Mouse (Mus musculus) activated CD4-positive, CD25-positive, alpha-beta regulatory T cell, adult 4 months (primary cell): ENCODE results near the gene Flt1. TPM values are rescaled to one million over a fixed set of nuclear protein-coding genes. Genes with fewer than 3 reads are reported as not detected.
"Not testable (repeated sequence)": the region's sequence is repeated elsewhere in the genome, so short reads cannot be mapped to it uniquely, and the experiment has no call there.

Experiments
- ATAC-seq: one replicate; pipeline ENCODE4 v1.8.0; 2017
- polyA plus RNA-seq, 2 experiments: library from polyadenylated mRNA; unstranded; fragments of 100-300 nt; shearing (Covaris generic); gene quantifications; one replicate each; pipeline ENCODE4 v1.2.1; 2017

Gene Flt1
- polyA plus RNA-seq, 2 experiments from 2014 or later = not detected

GRCm38 (mm10) chr5:147659909-147660308 is 65.9 kb downstream of the Flt1 start:
- no peak for ATAC-seq

DNA sequence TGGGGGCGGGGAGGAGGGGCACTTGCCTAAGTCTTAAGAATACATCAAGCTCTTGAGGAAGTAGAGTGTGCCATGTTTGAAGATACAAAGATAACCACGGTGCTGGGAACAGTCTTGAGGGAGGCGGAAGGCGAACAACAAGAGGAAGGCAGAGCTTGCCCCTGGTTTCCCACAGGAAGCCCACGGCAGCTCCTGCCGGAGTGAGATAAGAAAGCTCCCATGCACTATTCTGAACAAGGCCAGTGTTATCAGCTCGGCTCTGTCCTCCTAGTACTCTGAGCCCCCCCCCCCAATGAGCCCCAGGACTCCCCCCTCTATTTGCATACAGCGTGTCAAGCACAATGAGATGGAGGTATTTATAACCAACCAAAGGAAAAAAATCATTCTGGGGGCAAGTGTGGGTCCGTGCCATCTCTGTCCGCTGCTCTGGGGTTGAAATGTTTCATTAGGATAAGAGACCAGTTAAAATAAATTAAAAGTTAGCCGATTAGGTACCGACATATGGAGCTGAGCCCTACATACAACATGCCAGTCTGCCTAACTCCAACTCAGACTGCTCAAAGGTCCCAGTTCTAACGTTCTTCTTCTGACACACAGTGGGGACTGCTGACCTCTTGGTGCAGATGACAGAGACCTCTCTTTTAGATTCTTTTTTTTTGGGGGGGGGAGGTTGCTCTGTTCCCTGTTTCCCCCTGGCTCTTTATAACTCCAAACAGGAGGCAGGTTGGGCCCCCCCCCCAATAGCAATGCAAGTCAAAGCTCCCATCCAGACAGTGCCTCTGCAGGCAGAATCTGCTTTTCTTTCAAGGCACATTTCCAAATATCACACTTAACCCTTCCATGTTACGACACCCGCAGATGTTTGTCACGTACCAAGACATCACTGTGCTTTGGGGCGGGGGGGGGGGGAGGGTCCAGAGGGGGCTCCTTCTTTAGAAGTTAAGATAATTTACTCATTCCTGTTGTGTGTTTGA is 67.6 kb downstream of the Flt1 start:
- ATAC-seq = no peak

GRCm38 (mm10) chr5:147655761-147656160 is 70.0 kb downstream of the Flt1 start:
- no peak for ATAC-seq

DNA sequence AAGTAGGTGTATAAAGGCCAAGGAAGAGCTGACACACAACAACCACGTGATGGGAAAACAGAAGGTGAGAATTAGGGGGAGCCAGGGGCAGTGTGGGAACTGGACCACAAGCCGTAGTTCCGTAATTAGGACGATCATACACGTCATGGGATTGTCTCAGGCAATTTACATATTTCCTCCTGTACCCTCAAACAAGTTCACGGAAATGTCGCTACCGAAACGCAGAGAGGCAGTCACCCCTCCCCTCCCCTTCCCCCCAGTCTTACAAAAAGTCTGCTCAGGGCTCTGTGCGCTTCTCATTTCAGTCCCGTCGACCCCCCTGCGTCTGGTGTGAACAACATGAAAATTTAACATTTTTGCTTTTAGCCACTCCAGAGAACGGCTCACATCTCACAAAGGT is 74.6 kb downstream of the Flt1 start:
- ATAC-seq = no peak

- no peak for ATAC-seq
These were observed 79.4 kb downstream of the Flt1 start for GRCm38 (mm10) chr5:147646351-147646929.

DNA sequence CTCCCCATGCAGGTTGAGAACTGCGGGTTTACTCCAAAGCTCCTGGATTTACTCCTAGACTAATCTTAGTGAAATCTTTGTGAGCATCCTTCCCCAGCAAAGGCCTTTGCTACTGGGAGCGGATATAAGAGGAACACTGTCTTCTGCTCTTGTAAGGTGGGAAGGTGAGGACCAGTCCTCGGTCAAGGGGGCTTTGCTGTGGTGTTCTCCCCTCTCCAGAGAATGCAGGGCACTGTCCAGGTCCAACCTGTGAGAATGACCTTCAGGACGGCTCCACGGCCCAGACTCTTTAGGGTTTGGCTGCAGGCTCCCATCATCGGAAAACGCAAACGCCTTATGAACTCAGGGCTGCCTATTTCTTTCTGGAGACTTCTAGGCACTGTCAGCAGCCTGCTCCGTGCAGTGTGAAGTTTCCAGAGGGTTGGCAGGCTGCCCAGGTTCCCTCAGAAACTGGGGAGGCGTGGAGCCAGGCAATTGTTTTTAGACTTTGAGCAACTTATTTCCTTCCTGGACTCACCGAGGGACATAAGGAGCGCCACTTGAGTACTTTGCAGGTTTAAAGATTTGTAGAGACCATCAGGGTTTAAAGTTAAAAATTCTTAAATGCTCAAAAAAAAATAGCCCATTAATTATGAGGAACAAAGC is 80.7 kb downstream of the Flt1 start:
- no peak for ATAC-seq

GRCm38 (mm10) chr5:147641452-147641851 is 84.4 kb downstream of the Flt1 start:
- ATAC-seq = no peak

DNA sequence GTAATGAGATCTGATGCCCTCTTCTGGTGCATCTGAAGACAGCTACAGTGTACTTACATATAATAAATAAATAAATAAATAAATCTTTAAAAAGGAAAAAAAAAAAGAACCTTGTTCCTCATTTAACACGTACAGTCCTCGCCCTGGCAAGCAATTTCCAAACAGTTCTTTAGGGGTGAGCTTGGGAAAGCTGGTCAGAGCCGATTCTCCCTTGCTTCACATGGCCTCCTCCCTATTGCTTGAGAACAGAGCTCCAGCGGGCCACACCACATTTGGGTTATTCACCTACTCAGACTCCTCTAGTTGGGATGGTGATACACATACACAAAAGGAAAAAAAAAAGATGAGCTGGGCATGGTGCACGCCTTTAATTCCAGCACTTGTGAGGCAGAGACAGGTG is 85.9 kb downstream of the Flt1 start:
- ATAC-seq = no peak

DNA sequence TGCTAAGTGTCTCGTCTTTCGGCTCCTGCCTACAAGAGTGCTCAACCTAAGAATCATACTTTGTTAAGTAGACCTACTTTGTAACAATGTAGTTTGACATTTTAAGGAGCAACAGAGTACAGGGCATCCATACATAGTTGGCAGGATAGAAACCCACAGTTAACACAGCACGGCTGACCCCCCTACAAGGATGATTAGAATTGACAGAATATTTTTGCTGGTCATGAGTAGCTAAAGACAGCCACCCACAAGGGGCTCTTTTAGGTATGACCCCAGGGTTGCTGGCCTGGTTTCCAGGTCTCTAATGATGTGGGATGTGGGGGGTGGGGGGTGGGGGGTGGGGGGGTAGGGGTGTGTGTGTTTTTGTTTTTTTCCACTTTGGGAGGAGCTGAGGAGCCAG is 89.1 kb downstream of the Flt1 start:
- no peak for ATAC-seq

- ATAC-seq = no peak
These were observed 89.9 kb downstream of the Flt1 start for GRCm38 (mm10) chr5:147635883-147636282.

GRCm38 (mm10) chr5:147634016-147634415 is 91.8 kb downstream of the Flt1 start:
- no peak for ATAC-seq

- no peak for ATAC-seq
These were observed 93.1 kb downstream of the Flt1 start for GRCm38 (mm10) chr5:147632716-147633115.

- ATAC-seq = no peak
These were observed 95.2 kb downstream of the Flt1 start for GRCm38 (mm10) chr5:147630426-147631290.

DNA sequence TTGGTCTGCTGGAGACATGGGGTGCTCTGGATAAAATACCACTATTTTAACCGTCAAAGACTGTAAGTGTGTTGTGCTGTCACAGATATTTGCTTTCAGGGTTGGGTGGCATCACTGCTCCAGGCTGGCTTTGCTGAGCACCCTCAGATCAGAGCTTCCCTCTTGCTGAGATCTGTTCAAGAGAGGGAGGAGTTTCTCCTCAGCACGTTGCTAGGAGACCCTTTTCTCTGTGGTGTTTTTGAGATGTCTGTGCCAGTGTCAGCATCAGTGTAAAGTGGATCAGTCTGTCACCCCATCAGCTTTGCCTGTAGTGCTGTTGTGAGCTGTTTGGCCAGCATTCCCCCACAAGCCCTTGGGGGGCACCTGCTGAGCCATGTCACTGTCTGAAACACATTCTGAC is 98.9 kb downstream of the Flt1 start:
- ATAC-seq = no peak

GRCm38 (mm10) chr5:147623747-147624146 is 102.1 kb downstream of the Flt1 start:
- no peak for ATAC-seq

DNA sequence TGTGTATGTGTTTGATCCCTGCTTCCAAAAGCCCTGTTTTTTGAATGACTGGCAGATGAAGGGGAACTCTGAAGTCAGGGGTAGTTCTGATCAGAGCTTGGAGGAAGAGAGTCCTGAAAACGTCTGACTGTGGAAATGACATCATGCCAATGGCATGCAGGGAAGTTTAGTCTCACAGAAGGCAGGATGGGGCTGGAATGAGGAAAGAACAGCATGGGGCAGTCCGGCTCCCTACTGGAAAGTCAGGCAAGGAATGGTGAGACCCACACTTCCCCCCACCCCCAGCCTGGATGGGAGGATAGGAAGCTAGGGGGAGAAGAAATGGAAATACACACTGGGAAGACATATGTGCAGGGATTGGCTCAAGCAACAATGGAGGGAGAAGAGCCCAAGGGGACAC is 105.6 kb downstream of the Flt1 start:
- ATAC-seq = no peak

DNA sequence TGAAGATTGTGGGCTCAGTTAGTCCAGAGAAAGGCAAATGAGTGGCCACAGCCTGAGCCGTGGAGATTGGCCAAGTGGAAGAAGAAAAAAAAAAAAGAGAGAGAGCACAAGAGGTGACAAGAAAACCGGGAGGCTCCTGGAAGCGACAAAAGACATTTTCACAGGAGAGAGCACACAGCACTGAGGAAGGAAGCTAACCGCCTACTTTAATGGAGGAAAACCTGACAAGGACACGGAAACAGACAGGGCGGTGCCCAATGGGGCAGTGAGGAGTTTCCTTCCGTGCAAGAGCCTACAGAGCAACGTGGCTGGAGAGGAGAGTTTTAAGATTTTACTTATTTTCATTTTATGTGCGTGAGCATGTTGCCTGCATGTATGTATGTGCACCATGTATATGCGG is 107.6 kb downstream of the Flt1 start:
- ATAC-seq = no peak

DNA sequence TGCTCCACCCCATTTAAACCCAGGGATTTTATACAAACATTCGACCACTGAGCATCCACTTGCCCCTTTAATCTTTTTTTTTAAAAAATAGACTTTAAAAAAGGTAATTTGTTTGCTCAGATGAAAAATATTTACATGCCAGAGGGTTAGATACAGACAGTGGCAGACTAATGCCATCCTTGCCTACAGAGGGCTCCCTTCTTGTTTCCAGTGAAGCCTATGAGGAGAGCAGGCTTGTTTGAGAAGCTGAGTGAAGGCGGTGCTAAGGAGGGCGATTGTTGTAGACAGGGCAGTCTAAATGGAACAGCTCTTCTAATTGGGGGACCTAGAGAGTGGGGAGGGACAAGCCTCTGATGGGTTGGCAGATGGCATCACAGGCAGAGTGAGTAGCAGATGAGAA is 109.4 kb downstream of the Flt1 start:
- ATAC-seq = no peak

DNA sequence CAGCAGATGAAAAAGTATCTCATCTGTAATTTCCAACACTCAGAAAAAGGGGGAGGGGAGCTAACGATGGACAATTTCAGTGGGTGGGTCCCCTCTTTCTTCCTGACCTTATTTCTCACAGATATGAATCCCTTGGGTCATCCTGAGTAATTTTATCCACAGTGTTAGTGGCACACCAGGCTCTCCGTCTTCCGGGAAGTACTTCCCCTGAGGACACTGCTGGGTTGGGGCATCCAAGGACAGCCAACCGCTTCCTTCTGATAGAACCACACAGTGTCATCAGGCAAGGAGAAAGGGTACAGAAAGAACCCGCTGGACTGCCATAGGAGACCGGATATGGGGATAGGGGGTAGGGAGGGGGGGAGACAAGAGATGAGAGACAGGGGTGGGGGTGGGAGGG is 111.2 kb downstream of the Flt1 start:
- no peak for ATAC-seq

DNA sequence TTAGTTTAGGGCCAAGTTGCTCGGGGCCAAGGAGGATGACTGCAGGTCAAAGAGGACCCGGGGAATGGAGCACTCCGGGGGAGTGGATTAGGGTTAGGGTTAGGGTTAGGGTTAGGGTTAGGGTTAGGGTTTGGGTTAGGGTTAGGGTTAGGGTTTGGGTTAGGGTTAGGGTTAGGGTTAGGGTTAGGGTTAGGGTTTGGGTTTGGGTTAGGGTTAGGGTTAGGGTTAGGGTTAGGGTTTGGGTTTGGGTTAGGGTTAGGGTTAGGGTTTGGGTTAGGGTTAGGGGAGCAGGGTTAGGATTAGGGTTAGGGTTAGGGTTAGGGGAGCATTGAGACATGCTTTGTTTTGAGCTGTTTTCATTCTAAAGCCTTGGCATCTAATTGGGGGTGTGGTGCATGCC is 114.5 kb downstream of the Flt1 start:
- ATAC-seq = not testable (repeated sequence)

GRCm38 (mm10) chr5:147607256-147607975 is 118.4 kb downstream of the Flt1 start:
- no peak for ATAC-seq

DNA sequence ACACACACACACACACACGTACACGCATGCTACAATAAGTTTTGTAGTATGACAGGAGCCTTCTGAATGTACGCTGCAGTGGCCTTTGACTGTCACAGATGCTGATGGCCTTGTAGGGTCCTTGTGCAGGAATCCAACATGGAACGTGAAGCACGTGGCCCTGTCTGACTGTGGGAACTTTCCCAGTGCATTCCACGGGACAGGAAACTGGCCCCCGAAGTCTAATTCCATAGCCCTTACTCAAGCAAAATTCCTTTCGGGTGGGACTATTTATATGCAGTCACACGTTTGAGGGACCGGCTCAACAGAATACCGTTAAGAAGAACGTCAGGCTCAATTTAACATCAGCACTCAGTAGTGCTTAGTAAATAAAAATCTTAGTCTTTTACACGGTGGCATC is 119.1 kb downstream of the Flt1 start:
- no peak for ATAC-seq
